Mouse (Mus musculus) kidney, postnatal 36 days (tissue): Measurements from ENCODE around the gene Msh5.
A peak's percentile ranks its signal among the peaks of the same experiment; 100 is the strongest.
"Not testable (repeated sequence)": the region's sequence is repeated elsewhere in the genome, so short reads cannot be mapped to it uniquely, and the experiment has no call there.

ENCODE experiments used
- DNase-seq, 2 experiments: peaks; one replicate each; pipeline ENCODE4 v3.0.0; 2021 to 2022; ENCODE audit warnings: mixed read lengths in 2 of 2

Gene Msh5

GRCm38 (mm10) chr17:35001452-35002152 lies 44.9 kb downstream of the Msh5 start:
- peak in 1 of 2 experiments; percentile 24 for DNase-seq

- DNase-seq, result peak; percentile 85 to 89
Measured at GRCm38 (mm10) chr17:35000717-35001451, 45.7 kb downstream of the Msh5 start, which contains the start of gene Vars. Gene Vars (plus strand): TSS chr17:35000987.

- DNase-seq, result not testable (repeated sequence)
Measured at GRCm38 (mm10) chr17:34999871-35000716, 46.5 kb downstream of the Msh5 start.

DNA sequence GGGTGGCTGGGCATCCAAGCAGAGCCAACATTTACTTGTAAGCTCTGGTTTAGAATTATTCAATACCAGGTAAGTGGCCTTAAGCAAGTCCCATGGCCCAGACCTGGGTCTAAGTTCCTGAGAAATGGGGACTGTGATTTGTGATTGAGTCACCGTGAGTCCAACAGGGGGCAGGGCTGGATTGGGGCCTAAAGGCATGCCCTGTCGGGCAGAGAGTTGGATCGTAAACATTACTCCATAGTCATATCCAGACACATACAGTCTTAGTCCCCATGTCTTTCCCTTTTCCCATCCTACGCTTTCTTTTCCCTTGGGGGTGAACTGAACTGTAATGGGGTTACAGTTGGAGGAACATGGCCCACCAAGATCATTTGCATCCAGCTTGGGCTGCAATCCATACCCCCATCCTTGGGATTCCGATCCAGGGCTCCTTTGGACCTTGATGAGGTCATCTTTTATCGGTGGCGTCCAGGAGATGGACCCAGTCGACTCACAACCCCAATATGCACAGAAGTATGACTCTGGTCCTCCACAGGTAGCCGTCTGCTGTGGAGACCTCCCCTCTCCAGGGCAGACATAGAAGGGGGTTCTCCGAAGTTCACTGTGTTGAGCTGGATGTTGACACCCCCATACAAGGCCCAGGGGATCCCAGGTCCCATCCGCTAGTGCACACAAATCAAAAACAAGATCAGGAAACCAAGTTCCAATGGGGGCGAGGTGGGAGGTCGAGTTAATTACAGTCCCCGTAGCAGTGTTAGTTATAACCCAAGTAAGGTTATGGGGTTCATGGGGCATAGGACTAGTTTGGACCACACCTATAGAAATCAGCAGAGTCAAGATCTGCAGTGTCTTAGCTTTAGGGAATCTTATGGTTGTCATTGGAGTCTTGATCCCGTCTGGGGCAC lies 47.8 kb downstream of the Msh5 start:
- DNase-seq, result no peak

DNA sequence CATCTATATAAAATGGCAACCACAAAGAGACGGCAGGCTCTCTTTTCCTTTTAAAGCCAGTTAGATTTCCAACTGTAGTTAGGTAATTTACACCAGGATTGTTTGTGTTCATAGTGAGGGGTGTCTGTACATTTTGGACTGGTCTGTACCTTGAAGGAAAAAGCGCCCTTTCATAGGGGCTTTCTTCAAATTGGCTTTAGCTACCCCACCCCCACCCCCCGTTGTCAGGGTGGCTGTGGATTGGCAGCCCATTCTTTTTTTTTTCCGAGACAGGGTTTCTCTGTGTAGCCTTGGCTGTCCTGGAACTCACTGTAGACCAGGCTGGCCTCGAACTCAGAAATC lies 49.4 kb downstream of the Msh5 start:
- no peak for DNase-seq

- DNase-seq, result no peak
Measured at GRCm38 (mm10) chr17:34996411-34997141, 50.0 kb downstream of the Msh5 start.

GRCm38 (mm10) chr17:34995927-34996326 lies 50.6 kb downstream of the Msh5 start:
- not testable (repeated sequence) for DNase-seq

- DNase-seq, result not testable (repeated sequence)
Measured at GRCm38 (mm10) chr17:34995192-34995591, 51.4 kb downstream of the Msh5 start.

DNA sequence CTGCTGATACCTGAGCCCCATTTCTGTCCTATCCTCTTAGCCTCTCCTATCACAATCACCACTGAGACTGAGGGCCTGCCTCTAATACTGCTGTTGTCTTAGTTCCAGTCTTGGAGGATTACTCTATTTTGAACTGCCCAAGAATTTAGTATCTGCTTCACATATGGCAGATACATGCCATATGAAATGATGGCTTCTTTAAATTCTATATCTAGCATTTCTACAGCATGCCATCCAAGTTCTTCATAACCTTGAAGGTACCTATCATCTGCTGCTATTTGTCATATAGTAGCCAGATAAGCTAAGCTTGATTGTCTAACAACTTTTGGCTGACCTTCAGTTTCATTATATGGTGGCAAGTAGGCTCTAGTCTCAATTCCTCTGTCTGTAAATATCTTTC lies 51.8 kb downstream of the Msh5 start:
- no peak for DNase-seq

- peak in 1 of 2 experiments; percentile 55 for DNase-seq
Measured at GRCm38 (mm10) chr17:34984218-34984617, 62.3 kb downstream of the Msh5 start.

DNA sequence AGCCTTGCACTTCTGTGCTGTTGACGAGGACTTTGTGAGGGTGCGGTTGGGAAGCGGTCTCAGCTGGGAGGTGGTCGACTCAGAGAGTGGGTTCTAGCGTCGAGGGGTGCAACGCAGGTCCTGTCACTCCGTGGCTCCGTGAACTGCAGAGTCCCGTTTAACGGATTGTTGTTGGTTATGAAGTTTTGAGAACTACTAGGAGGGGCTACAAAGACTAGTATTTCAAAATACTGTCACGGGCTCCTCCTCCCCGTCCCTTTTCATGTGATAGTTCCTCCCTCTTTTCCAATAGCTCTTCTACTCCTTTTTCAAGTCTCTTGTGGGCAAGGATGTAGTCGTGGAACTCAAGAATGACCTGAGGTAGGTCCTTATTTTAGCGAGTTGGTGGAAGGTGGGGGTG lies 64.2 kb downstream of the Msh5 start:
- no peak for DNase-seq

DNA sequence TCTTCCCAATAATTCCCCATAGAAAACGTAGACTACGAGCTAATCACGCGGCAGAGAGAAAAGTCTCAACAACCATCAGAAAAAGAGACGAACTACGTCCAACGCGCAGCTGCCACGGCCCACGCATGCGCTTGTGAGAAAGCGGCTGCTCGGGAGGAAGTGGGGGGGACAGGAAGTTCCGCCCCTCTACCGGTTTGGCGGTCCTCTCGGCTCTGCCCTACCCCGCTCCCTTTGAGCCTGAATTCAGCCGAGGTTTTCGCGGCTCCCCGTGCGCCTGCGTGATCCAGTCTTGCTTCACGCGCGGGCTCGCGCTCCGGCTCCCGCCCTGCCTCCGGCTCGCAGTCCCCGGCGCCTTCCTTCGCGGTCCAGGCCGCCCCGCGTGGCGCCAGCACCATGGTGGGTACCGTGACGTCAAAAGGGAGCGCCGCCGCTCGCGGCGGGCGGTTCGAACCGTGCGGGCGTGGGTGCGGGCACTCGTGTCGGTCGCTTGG lies 64.8 kb downstream of the Msh5 start, which contains the start of gene Lsm2:
Gene Lsm2 (plus strand): TSS at position 173 of the 491 bp plus-strand sequence.
- DNase-seq, result peak; percentile 93 to 95

DNA sequence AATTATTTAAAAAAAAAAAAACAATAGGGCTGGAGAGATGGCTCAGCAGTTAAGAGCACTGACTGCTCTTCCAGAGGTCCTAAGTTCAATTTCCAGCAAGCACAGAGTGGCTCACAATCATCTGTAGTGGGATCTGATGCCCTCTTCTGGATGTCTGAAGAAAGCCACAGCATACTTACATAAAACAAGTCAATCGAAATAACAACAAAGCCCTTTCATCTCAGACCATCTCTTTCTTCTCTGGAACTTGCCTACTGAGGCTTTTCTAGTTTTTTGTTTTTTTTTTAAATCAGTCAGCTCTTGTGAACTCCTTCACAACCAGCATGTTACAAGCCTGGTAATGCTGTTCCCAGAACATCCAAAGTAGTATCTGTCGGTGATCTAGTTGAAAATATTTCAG lies 65.9 kb downstream of the Msh5 start:
- DNase-seq, result peak; percentile 55 to 80

- DNase-seq, result no peak
Measured at GRCm38 (mm10) chr17:34979631-34980030, 66.9 kb downstream of the Msh5 start.
